Mouse (Mus musculus): ENCODE data around the gene Cops7a. TPM values are rescaled to one million over a fixed set of nuclear protein-coding genes. Genes with fewer than 3 reads are reported as not detected.

The Cops7a gene
- total RNA-seq (2021), result 100 to 1,000 TPM in 1 of 2 experiments, 10 to 100 TPM in 1; 99.9 to 105 TPM
- long read RNA-seq, experiment 1, transcript Cops7a-202 (8 exons, 1,328 nt), result major isoform, 14 of 196 reads
- long read RNA-seq, experiment 1, partial matches to known transcripts, result 10 of 196 reads
- long read RNA-seq, experiment 1, other reads (novel, unspliced or antisense), result 168 of 196 reads
- long read RNA-seq, experiment 2, transcript Cops7a-202 (8 exons, 1,328 nt), result major isoform, 5 of 188 reads
- long read RNA-seq, experiment 2, partial matches to known transcripts, result 18 of 188 reads
- long read RNA-seq, experiment 2, other reads (novel, unspliced or antisense), result 161 of 188 reads

DNA sequence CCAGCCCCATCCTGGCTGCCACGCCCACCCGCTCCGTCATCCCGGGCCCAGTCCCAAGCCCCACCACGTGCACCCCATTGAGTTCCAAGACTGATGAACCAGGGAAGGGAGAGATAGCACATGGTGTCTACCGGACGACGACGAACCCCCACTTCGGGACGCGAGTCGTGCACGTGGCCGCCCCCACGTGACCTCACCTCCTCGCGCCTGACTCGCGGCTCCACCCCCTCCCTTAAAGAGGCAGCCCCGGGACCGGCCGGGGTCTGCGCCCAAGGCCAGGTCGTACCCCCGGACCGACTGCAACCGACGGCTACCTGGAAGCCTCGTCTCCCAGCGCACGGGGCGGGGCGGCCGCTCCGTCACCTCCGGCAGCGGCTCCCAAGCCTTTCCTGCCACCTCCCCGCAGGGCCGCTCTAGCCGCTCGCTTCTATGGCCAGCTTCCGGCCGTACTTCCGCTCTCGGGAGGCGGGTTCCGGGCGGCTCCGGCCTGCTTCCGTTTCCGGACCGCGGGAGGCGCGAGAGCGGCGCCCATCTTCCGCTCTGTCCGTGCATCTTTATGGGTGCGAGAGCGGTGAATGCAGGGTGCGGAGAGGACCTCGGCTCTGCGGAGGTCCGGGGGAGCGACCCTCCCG, at the start of gene Cops7a:
Gene Cops7a, minus strand, starts transcription at position 451 of the 632 bp plus-strand sequence.
- peak; percentile 96 for DNase-seq

DNA sequence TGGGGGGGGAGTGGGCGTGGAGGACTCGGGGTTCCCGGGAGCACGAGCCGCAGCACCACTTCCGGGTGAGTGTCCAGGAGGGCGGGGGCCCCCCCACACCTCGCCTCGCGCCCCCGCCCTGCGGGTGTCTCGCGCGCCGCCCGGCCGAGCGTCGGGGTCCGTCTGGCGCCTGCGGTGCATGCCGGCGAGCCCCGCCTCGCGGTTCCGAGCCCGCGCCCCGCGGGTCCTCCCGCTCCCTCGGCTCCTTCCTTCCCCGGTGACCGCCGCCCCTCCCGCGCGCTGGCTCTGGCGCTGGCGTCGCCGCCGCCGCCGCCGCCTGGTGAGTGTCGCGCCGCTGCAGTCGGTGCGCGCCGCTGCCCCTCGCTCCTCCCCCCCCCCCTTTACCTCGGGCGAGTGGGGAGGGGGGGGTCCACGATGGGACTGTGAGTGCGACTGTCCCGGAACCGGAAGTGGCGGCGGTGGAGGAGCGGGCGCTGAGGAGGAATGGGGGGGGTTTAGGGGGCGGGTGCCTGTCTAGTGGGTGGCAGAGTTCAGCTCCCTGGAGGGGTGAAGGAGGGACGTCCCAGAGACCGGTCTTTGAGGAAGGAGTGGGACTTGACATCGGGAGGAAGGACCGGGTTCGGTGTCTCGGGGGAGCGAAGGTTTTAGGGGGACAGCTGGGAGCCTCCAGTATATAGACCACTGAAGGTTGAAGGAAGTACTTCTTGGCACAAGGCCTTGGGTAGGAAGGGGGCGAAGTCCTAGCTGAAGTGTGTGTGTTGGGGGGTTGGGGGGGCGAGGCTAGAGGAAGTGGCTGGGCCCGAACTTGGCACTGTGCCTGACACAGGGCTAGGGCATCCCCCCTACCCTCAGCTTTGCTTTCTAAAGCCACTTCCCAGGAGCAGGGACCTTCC, 44.1 kb upstream of the Cops7a start:
- peak; percentile 79 for DNase-seq

DNA sequence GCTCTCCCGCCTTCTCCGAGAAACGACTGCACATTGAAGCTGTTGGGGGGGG, 43.6 kb upstream of the Cops7a start, which contains the start of gene Zfp384:
Gene Zfp384, plus strand, starts transcription at position 17 of the 52 bp plus-strand sequence.
- no peak for DNase-seq

DNA sequence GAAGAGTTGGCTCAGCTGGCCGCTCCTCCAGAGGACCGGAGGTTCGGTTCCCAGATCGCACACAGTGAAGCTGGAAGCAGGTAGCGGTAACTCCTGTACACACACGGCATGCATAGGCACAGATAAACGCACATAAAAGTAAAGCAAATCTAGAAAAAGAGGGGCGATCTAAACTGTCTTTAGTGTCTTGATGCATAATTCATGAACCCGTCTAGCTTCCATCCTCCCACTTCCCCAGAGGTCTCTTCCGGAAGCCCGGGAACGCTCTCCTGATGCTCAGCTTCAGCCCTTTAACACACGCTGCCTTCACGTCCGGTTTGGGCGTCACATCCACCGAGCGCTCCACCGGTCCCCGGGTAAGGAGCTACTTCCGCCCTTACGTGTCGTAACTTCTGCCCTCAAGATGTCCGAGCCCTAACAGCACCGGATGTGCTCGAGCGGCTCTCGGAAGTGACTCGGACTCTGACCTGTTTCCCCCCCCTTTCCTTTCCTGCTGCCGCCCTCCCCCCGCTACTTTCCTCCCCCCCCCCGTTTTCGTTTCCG, 43.3 kb upstream of the Cops7a start:
- DNase-seq, result peak; percentile 91

DNA sequence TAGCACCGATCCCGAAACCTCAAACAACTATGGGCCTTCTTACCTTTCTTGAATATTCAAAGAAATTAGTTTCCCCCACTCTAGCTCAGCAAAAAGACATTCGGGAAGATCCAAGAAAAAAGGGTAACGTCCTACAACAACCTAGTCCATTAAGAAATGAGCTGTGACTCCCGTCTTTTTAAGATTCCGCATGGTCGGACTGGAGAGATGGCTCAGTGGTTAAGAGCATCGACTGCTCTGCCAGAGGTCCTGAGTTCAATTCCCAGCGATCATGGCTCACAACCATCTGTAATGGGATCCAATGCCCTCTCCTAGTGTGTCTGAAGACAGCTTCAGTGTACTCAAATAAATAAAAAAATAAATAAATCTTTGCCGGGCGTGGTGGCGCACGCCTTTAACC, 42.7 kb upstream of the Cops7a start:
- no peak for DNase-seq

DNA sequence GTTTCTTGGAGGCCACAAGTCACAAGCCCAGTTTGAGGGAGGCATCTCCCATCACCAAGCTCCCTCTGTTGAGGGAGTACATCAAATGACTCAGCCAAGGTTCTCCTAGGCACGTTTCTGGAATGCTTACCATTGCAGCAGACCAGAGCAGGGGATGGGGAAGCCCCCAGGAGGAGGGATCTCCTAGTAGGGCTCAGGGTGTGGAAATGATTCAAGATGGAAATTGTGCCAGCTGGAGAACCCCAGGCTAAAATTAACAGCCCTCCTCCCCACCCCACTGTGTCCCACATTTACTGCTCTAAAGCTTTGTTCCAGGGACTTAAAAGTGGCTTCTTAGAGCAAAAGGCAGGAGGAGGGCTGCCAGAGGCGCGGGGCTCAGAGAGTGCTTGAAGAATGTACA, 39.7 kb upstream of the Cops7a start:
- DNase-seq, result no peak

DNA sequence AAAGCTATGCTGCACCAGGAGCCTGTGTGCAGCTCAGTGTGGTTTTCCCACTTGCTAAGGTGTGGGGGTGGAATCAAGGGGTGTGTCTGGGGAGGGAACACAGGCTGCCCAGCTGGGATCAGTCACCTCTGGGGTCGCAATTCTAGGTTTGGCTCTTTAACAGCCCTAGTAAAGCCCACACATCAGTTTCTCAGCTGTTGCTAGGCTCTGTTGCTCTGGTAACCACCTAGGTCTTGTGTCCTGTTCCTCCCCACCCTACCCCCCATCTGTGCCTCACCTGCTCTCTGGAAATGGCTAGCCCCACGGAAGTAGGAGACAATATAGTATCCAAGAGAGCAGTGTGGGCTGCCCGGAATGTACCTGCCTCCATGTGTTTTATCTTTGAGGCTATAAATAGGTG, 38.4 kb upstream of the Cops7a start:
- DNase-seq, result no peak

DNA sequence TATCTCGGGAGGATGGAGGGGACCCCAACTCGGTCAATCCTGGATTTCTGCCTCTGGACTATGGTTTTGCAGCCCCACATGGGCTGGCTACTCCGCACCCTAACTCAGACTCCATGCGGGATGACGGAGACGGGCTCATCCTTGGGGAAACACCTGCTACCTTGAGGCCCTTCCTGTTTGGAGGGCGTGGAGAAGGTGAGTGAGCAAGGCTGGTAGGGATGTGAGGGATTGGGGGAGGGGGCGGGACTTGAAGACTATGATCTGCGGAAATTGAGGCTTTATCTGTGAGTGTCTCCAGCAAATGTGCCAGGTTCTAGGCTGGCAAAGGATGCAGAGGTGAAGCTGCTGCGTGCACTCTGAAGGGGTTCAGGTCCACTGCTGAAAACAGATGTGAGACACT, 34.2 kb upstream of the Cops7a start:
- no peak for DNase-seq

DNA sequence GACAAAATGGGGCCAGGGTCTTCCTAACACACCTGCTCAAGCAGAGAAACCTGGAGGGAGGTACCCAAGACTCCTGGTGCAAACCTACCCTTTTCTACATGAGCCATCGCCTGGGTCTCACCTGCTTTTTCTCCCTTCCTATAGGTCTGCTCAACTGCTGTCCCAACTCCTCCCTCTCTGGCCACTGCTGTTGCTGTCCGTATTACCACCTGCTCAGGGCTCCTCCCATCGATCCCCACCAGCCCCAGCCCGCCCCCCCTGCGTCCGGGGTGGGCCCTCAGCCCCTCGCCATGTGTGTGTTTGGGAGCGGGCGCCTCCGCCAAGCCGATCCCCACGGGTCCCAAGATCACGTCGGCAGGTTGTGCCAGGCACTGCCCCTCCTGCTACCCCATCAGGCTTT, 33.8 kb upstream of the Cops7a start:
- DNase-seq, result no peak

DNA sequence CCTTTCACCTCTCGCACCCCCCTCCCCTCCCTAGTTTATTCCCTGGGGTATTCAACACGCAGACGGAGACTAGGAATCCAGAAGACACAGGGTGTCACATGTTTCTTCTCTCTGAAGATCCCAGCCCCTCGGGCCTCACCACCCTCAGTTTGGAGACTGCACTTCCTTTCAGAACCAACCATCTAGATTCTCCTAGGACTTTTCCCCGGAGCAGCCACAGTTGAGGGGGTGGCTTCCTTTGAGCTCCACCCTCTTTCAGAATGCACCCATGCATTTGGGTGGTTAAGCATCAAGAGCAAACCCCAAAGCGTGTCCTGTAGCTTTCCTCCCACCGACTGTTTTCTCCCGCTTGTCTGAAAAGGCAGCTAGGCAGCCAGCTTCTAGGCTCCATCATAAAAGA, 32.7 kb upstream of the Cops7a start:
- DNase-seq, result no peak

DNA sequence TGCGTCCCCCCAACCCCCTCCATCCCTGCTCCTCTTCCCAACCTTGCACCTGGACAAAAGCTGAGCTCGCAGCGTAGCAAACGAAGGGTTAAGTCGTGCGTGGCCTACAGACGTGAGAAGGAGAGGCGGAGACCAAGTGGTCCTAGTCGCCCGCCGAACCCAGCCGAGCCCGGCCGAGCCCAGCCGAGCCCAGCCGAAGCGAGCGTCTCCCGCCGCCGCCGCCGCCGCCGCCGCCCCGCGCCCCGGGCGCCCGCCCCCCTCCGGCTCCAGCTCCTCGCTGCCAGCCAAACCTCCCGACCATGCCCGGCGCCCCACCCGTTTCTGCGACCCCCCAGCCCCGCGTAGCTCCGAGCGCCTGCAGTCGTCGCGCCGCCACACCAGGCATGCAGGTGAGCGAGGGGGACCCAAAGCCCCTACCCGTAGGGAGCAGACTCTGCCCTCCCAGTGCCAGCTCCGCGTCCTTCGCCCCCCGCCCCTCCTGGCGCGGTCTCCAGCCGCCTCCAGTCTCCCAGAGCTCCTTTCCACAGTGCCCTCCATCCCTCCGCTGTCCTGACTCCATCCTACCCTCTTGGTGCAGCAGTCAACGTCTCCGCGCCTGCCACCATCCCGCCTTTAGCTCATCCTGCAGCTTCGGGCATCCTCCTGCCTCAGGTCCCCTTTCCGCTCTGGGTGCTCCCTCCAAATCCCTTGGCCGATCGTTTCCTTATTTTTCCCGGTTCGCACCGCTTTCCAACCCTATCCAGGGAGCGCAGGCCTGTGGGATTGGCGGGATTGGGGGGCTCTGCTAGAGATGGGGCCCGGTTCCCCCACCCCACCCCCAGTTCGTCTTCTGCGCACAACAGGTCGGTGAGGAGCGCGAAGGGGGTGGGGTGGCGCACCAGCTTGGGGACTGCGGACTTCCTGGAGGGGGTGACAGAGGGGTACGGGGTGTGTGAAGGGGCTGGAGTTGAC, 31.5 kb upstream of the Cops7a start, which contains the start of gene Pianp:
Gene Pianp, plus strand, starts transcription at position 144 of the 951 bp plus-strand sequence.
- peak; percentile 86 for DNase-seq

DNA sequence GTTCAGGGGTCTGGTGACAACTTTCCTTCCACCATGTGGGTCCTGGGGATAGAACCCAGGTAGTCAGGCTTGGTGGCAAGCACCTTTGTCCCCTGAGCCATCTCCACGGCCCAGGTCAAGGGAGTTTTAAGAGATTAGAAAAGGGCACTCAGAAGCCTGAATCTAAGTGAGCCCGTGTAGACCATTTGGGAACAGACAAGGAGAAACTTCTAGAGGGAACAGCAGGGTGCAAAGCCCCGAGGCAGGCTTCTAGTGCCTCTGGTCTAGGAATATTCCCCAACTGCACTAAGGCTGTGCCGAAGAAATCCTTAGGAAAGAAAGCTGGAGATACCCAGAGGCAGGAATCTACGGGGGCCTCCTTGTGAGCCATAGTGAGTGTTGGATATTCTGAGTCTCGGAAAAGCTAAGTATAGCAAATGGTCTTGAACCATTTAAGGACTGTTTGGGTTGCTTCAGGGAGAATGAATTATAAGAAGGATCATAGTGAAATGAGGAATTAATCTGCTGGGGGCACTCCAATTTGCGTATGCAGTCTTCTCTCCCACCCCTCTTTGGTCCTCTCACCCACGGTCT, 30.6 kb upstream of the Cops7a start:
- DNase-seq, result no peak

DNA sequence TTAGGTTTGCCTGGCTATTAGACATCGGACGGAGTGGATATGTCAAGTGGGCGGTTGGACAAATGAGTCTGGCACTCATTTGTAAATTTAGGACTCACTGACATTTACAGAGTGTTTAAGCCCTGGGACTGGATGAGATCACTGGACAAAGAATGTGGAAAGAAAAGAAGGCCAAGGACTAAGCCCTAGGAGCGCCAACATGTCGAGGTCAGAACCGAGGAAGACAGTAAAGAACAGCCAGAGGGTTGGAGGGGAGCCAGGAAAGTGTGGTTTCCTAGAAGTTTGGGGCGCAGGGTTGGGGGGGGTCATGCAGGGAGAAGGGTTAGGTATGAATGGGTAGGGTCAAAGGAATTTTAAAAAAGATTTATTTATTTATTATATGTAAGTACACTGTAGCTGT, 29.9 kb upstream of the Cops7a start:
- DNase-seq, result no peak

DNA sequence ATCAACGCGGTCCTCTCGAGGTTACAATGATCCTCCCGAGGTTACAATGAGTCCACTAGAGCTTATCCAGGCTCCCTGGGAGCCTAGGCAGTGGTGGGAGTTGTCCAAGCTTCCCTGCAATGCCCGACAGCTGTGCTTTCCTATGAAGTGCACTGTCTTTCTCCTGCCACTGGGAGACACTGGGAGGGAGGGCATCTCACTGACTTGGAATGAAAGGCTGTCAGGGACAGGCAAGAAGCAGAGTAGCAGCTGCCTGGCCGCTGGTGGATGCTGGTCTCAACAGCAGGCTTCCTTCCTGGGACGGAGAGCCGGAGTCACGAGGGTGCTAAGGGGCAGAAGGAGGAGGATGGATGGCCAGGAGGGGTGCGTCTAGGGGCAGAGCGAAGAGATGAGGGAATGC, 28.5 kb upstream of the Cops7a start:
- DNase-seq, result no peak

DNA sequence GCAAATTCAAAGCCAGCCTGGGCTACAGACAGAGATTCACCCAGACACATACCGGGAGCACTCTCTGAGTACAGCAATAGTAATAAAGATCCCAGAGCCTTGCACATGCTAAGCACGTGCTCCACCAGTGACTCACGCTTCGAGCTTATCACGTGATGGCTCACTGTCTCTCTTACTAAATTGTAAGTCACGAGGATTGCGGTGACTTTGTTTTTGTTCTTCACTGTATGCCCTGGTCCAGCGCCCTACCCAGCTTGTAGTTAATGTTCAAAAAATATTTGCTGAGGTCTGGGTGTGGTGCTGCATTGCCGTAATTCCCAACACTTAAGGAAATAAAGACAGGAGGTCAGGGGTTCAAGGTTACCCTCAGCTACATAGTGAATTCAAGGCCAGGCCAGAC, 28.0 kb upstream of the Cops7a start:
- no peak for DNase-seq

DNA sequence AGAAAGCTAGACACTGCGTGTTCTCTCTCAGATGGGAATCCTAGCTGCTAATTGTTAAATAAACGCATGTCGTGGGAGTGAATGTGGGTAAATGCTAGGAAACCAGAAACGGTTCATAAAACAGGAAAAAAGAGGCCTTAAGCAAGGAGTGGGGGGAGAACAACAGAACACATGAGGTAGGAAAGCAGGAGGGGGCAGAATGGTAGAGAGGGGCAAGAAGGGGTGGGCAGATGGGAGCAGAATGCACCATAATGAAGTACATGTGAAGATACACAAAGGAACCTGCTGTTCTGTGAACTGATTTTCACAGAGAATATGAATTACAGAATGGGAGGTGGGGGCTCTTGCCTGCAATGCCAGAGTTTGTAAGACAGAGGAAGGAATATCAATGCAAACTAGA, 26.9 kb upstream of the Cops7a start:
- no peak for DNase-seq

DNA sequence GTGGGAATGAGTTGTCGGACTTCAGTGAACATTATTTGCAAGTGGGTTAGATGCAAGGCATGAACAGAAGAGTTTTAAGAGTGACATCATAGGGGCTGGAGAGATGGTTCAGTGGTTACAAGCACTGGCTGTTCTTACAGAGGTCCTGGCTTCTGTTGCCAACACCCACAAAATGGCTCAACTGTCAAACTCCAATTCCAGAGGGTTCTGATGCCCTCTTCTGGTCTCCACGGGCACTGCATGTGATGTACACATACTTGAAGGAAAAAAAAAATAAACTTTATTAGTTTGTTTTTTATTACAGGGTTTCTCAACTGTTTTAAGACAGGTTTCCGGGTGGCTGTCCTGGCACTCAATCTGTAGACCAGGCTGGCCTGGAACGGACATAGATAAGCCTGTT, 2.4 kb upstream of the Cops7a start:
- peak; percentile 57 for DNase-seq

DNA sequence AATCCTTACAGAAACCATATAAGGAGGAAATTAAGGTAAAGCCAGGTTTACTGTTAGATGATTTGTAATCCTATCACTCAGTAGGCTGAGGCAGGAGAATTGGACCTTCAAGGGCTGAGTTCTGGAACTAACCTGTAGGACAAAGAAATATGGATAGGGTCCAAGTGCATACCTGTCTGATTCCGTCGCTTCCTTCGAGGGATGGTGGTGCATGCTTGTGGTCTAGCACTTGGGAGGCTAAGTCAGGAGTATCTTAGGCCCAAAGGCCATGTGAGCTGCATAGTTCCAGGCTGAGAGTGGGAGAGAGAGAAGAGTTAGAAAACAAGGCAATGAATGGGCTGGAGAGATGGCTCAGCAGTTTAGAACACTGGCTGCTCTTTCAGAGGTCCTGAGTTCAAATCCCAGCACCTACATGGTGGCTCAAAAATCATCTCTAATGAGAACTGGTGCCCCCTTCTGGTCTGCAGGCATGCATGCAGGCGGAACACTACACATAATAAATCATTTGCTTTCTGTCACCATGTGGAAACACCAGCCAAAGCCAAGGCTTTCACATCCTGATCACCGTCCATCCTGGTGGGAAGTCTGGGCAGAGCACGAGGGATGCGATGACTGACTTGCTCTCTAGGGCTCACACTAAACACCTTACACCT, 1.3 kb upstream of the Cops7a start:
- DNase-seq, result peak; percentile 10

DNA sequence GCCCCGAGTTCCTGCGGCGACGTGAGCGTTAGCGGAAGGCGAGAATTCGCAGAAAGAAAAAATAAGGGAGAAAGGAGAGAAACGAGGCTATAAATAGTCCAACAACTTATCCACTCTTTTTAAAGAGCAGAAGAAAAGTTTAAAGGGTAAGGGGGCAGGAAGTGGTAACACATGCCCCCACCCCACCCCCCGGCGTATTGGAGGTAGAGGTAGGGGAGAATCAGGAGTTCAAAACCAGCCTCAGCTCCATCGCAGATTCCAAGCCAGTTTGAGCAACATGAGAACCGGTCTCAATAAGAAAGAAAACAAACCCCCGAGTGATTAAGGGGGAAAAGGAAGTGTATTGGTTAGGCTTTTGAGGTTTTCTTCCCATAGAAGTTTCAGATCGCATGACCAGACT, 409 bp upstream of the Cops7a start:
- no peak for DNase-seq

DNA sequence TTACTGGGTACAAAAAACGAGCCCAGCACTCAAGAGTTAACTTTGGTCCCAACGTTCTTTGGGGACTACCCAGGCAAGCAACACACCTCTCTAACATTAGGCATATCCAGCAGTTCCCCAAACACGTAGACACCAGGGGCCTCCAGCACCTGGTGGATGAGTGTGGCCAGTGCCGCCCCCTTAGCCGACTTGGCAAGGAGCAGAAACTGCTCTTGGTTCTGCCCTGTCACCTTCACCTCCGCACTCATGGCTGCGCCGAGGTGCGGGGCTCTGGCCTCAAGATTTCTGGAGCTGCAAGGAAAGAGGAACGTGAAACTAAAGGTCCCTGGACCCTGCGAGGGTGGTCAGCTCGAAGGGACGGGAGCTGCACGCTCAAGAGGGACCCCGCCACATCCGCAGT, 700 bp downstream of the Cops7a start:
- no peak for DNase-seq

DNA sequence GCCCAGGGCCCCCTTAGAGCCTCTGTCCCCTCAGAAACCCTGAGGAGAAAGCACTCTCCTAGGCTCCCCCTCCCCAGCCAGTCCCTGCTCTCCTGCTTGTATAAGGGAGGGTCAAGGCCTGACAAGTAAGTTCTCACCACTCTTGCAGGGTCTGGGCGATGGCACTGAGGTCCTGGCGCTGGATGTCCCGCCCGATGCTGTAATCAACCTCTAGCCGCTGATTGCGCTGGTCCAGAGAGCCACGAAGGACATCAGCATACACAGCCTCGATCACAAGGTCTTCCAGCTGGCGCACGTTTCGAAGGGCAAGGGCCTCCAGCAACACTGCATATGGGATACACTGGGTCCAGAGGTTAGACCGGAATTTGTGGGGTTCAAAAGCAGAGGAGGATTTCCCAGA, 4.3 kb downstream of the Cops7a start:
- DNase-seq, result no peak

Data from gastrocnemius, postnatal 10 days (tissue).